Mouse (Mus musculus): ENCODE measurements around the gene Slain2.

The Slain2 gene

DNA sequence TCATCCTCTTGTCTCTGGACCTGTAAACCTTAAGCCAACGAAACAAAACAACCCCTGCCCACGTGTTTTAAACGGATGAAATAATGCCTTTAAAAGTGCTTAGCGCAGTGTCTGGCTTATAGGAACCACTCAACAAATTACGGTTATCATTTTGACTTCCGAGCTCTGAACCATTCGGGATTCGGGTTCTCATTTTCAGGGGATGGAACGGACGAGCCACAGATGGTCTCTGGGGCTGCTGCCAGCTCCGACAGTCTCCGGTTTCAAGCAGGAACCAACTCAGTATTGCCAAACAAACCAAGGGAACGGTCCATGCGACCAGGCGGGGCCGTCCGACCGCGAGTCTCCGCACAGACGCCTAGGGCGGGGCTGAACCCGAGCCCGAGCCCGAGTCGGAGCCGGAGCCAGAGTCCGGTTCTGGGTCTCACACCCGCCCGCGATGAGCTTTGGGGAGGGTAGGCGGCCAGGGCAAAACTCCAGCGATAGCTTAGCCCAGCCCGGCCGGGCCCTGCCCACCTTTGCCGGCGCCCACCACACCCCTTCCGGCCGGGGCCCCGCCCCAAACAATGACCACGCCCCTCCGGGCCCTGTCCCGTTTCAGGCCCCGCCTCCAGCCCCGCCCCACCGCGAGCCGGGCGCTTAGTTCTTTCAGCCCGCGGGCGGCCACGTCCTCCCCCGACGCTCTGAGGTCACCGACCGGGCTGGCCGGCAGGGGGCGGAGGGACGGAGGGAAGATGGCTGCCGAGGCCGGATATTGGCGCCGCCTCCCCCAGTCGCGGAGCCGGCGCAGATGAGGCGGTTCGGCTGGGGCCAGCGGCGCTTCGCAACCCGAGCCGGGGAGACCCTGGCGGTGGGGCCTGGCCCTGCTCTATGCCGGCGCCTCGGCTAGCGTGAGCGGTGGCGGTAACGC is at the start of gene Slain2:
Slain2 (plus strand) TSS at position 657 of the 910 bp plus-strand sequence.
- DNase-seq = peak; percentile 99 to 100

DNA sequence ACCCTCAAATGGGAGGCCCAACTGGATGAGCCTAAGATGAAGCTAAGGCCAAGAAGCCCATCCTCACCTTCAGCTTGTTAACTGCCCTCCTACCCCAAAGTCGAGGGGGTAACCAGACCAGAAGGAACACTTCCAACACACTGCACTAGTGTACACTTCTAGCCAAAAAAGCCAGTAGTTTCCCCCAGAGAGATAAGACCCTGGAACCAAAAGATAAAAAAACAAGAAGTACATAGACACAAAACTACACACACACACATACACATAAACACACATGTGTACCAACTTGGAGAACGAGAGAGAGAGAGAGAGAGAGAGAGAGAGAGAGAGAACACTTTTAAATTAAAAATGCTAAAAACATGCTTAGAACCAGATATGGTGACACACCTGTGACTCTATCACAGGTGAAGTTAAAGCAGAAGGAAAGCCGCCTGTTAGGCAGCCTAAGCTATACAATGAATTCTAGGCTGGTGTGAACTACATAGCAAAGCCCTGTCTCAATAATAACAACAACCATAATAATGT is 49.4 kb upstream of the Slain2 start:
- DNase-seq = no peak

DNA sequence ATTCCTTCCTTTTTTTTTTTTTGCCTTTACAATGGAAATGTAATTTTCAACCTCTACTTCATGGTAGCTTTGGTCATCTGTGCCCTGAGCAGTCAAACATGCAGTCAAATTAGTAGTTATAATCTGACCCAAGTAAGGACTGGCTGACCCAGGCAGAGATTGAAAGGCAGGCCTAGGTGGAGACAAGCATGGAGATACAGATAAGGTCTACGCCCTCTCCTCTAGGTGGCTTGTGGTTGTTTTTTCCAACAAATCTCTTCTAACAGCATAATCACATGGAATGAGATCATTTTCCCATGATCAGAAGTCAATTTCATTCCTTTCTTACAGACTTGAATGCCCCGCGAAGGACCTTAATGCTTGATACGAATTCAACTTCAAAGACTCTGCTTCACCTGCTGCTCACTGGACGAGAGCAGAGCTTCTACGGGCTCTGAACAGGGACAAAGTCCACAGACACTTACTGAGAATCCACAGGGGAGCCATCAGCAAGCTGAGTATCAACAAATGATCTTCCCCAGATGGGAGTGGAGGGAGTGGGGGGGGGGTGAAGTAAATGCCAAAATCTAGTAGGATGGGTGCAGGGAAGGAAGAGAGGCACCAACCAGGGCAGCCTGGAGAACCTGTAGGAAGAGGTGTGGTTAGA is 47.7 kb upstream of the Slain2 start:
- no peak for DNase-seq

DNA sequence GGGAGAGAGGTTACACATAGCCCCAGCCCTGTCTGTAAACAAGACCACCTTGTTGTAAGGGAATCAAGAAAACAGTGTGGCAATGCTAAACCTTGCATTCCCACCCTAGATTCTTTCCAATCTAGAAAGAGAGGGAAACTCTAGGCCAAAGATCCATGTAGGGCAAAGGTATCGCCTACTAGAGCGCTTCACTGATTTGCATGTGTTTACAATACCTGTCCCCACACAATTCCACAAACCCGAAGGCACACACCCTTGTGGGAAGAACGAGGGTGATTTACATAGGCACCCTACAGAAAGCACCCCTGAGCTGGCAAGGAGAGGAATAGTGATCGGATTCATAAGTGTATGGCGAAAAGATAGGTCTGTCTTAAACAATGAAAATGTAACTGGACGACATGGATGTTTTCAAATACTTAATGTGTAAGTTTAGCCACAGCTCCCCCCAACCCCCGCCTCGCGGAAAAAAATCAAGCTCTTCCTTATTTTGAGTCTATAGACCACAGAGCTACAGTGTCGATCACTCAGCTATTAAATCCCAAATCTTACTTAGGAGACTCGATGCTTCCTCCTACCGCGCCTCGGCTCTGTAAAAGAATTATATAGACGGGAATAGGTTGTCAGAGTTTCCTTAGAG is 47.0 kb upstream of the Slain2 start:
- DNase-seq = no peak

DNA sequence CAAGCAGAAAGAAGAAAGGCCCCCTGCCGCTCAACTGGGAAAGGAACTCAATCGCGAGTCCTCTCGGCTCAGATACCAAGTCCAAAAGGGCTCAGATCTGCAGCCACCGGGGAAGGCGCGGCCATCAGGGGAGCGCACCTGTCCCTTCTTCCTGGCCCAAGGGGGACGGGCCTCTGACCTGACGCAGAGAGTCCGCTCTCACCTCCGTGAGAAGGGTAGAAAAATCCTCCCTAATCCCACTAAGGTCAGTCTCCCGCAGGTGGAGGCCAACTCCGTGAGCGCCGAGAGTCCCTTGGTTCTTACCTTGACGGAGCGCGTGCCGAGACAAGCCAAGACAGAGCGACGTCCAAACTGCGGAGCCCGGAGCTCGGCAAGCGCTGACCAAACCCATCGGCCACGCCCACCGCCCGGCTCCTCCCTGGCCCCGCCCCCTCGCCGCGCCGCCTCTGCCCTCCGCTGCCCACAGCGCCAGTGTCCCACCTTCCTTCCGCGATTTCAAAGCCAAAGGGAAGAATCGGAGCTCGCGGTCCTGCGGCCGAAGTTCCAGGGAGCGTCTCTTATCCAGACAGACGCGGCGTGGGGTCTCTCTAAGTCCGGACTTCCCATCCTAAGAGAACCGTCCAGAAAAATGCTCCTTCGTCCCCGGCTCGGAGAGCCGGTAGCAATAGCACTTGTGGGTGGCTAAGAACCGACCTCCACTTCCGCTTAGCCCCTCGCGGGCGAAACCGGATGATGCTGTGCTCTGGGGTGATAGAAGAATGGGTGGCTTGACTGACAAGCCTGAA is 45.8 kb upstream of the Slain2 start, which contains the start of gene Tec:
Tec (minus strand) TSS at position 393 of the 785 bp plus-strand sequence.
- peak; percentile 89 to 94 for DNase-seq

DNA sequence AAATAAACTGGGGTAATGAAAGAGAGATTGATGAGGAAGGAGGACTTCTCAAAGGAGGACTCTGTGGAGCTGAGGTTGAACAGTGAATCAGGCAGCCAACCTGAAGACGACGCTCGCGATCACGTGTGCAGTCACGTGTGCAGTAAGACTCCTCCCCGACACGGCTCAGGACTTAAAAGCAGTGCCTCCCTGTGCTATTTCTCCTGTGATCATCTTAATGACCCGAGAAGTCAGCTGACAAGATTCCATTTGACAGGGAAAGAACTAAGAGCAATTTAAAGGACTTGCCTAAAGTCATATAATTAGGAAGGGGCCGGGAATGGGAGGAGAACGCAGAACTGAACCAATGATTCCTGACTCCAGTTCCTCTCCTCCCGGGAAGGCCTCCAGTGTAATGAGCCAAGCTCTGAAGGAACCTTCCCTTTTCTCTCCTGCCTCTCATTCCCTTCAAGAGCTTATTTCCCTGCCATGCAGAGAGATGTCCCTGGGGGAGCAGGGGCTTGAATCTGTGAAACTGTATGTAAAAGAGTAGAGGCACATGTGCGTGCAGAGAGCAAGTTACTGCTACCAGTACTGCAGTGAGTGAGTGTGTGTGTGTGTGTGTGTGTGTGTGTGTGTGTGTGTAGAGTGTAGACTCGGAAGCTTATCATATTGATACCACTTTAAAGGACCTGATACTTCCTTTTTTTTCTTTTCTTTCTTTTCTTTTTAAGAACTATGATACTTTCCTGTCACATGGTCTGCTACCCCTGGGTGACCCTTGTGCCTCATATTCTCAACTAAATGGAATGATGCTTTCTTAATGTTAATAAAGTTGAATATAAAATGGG is 44.1 kb upstream of the Slain2 start:
- no peak for DNase-seq

DNA sequence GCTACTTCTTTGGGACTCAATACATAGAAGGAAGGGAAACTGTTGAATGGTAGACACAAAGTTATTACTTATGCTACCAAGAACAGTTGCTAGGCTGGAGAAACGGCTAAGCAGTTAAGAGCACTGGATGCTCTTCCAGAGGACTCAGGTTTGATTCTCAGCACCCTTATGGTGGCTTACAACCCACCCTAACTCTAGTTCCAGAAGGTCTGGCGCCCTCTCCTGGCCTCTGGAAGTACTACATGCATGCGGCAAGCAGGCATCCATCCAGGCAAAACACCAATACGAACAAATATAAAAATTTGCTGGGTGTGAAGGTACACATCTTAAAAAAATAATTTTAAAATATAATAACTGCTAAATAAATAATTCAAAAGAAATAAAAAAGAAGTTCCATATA is 43.0 kb upstream of the Slain2 start:
- no peak for DNase-seq

DNA sequence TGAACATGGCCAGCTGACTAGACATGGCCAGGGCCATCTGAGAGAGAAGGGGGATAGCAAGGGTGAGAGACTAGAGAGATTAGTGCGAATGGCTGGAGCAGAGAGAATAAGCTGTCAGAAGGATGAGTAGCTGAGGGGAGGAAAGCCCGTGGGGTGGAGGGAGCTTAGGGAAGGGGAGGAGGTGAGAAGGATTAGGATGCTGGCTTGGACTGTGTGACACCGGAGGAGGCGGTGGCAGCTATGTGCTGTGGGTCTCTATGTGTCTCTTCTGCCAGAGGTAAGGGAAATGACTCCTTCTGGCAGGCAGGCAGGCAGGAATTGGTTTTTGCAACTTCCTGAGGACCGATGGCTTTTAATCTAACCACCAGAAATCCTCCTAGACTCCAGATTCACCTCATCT is 34.4 kb upstream of the Slain2 start:
- no peak for DNase-seq

DNA sequence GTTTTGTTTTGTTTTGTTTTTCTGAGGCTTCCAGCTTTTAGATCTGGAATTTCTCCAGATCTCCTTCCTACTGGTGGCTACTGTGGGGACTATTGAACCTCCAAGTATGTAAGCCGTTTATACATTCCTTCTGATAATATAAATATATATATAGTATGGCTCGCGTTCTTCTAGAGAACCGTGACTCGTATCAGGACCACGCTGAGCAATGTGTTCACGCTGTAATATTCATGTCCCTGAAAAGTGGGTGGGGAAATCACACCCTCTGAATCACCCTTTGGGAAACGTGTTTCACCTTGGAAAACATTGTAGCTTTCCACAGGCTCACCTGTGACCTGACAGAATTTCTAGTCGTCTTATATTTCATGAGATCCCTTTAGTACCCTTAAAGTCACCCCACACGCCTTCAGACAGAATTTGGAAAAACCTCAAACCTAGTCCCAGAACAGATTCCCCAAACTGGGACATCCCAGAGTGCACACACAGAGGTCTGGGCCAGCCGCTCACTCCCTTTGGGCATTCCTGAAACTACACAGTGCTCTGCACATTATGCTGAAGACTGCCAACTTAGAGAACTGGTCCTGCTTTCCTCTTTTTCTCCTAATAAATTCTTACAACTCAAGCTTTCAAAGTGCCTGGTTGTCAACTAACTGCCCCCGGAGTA is 32.2 kb upstream of the Slain2 start:
- no peak for DNase-seq

DNA sequence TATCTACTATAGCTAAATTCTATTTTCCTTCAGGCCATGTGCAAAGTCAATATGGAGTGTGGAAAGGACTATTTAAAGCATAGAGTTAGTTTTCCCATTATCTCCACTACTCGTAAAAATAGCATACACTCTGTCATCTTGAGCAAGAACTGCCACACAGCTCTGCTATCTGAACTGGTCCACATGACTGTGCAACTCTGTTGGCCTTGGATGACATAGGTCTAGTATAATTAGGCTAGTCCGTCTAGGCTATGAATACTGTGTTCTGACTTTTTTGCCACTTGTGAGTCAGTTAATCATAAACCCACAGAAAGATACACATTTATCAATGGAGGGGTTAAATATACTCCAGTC is 31.7 kb upstream of the Slain2 start:
- no peak for DNase-seq

DNA sequence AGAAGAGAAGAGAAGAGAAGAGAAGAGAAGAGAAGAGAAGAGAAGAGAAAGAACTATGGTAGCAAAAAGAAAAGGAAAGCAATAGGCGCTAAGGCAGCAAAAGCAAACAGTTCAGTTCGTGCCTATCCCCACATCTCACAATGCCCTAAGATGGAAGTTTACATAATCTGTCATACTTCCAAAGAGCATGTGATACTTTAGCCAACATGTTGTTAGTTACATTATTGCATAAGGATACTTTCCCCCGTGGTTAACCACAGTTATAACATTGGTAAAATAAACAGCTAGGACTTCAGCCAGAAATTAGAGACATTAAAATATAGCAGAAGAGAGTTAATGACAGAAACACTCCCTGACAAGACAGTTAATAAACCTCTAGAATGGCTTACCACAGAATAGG is 30.4 kb upstream of the Slain2 start:
- no peak for DNase-seq

DNA sequence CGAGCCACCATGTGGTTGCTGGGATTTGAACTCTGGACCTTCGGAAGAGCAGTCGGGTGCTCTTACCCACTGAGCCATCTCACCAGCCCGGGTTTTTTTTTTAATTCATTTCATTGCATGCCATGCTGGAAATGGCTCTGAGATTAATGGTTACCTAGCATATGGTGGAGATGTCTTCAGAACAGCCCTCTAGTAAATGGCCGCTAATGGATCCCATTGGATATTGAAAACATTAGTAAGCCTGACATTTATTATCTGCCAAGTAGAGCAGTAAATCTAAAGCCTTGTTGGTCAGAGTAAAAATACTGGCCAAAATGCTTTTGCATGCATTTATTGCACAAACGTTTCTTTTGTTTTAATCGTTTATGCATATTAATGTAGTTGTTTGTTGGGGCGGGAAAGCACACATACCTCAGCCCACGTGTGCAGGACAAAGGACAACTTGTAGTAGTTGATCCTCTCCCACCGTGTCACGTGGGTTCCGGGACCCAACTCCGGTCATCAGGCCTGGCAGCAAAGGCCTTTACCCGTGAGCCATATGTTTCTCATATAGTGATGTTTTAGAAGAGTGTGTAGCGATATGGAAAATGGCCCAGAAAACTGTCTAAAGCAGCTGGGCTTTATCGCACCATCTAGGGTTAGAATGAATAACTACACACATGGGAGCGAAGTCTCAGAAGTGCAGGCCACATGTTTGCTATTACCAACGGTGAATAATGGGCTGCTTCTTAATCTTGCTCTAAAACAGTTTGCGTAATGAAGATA is 27.5 kb upstream of the Slain2 start:
- DNase-seq = no peak

DNA sequence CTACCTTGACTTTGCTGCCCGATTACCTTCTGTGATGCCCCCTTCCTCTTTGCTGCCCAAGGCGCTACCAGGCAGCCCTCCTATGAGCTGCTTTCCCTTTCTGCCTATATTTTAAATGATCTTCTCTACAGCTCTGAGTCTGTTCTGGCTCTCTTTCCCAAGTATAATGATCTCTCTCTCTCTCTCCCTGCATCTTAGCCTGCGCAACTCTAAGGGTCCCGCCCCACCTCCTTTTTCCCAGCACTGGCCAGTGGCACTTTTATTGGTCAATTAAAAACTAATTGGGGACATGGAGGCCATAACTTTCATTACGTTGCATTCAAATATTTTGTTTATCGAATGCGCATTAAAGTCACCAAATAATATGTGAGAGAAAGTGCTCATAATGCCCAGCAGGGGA is 25.8 kb upstream of the Slain2 start:
- no peak for DNase-seq

DNA sequence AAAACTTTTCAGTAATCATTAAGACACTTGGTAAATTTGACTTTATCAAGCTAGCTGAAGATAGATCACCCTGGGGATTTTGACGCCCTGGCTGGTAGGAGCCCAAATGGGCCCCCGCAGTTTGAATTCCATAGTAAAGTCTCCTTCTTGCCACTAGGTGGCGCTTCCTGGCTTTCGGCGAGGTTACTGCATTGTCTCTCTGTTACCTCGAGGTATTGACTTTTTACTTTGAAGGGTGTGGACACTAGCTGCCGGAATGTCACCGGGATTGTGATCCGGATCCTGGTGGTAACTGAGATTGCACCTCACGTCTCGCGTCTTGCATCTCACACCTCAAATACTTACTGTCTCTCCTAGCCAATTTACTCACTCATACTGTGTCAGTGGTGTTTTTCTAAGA is 22.6 kb upstream of the Slain2 start:
- peak; percentile 60 to 73 for DNase-seq

DNA sequence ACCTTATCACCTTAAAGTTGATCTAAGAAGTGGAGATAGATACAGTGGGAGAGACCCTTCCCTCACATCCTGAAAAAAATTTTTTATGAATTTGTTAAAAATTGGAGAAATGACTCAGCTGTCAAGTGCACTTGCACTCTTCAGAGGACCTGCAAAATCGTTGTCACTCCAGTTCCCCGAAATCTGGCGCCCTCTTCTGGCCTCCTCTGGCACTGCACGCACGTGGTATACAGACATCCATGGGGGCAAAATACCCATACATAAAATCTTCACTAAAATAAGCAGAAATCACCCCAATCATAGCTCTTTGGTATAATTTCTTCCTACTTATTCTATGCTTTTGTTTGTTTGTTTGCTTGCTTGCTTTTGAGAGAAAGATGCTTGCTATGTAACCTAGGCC is 20.1 kb upstream of the Slain2 start:
- DNase-seq = no peak

DNA sequence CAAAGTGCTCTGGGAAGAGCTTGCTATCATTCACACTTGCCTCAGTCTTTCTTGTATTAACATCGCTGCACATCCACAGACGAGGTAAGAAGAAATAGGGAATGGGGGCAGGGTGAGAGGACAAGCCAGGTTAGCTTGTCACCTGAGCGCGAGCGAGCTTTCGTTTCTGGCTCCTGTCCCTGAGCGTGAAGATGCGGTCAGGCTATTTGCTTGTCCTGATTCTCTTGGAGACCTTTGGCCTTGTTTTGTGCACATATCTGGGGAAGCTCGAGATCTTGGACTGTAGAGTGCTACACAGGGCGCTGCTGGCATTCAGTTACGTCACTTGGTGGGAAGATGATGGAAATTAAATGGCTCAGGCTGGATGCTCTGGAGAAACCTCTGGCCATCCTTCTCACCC is 18.8 kb upstream of the Slain2 start:
- DNase-seq = no peak

DNA sequence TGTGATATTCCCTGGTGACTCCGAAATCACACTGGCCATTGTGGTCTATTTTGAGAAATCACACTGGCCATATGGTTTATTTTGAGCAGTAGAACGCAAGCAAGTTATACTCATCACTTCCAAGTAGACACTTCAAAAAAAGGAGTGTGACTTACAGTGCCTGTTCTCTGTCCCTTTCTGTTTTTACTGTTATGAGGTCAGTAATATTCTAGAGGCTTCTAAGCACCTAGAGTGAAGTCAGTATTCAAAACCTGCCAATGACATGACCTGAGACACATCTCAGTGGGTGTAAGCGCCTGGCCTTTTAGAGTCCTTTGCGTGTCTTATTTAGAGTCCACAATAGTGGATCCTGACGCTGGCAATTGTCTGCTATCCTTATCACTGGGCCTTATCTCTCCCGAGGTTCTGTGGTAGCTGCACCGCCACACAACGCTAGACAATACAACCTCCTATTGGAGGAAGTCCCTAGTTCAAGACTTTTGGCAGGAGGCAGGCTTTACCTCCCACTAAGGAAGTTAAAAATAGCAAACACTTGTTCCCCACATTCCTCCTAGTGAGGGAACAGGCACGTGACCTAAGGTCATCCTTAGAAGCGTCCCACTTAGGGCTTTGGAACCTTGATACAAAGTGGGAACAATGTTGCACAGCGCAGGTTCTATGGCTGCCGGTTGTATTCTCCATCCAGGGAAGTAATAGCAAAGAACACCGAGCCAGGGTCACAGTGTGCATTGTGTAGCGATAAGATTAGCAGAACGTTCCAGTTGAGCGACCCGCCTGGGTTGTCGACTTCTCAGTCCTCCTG is 17.4 kb upstream of the Slain2 start:
- DNase-seq = no peak

DNA sequence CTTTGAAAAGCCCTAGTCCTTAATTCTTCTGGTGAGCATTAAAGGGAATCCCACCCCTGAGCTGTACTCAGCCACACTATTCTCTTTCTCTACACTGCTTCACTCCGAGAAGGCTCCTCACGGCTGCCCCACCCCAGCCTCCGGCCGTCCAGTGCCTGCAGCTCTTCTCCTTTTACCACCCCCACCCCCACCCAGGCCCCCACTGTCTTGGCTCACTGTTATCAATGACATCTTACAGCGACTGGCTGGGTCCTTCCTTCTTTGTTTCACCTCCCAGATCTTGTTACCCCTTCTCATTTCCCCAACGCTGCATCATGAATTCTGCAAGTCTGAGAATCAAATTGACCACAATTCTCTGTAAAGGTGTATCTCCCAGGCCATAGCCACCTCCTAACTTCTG is 16.1 kb upstream of the Slain2 start:
- no peak for DNase-seq

DNA sequence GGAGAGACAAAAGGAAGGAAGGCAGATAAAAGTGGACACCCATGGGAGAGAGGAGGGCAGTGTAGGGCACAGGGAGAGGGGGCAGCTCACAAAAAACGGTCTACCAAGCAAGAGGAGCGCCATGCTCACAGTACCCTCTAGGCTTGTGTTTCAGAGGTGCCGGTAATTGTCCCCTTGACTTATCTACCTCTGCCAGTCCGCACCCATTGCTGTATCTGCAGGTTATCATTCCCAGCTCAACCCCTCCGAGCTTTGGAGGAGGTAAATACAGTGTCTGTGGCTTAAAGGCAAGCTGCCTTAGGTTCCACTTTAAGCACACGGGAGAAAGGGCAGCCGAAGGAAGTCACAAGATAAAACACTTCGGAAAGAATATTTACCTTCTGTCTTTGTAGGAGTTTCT is 14.8 kb upstream of the Slain2 start:
- DNase-seq = no peak

DNA sequence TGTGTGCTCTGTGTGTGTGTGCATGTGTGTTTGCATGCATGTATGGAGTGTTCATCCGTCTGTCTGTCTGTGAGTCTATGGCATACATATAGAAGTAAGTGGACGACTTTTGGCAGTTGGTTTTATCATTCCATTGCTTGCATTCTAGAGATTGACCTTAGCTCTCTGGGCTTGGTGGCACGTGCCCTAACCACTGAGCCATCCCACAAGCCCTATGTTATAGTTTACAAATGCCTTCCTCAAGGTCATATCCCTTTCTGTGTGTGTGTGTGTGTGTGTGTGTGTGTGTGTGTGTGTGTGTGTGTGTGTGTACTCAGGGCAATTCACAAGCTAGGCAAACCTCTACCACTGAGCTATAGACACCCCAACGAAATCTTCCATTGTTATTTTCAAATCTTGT is 12.2 kb upstream of the Slain2 start:
- no peak for DNase-seq
